Mouse (Mus musculus): Measurements from ENCODE around the gene Capn10. TPM values are rescaled to one million over a fixed set of nuclear protein-coding genes. Genes with fewer than 3 reads are reported as not detected.

Capn10 gene
- polyA plus RNA-seq, 1 experiment from 2014 or later, result 12.6 TPM

- H3K9ac ChIP-seq, result no peak overlapping the region
- ATAC-seq, result no peak
- no peak overlapping the region for H3K27ac ChIP-seq
- 66% methylated on average over 5 of the region's 5 CpGs for WGBS (ENCODE audit: insufficient replicate concordance)
- H3K36me3 ChIP-seq, result no peaks in the 10 kb centered on the region
- H3K4me2 ChIP-seq, result no peak overlapping the region
- H3K4me1 ChIP-seq, result no peaks in the 10 kb centered on the region
- no peaks in the 10 kb centered on the region for H3K9me3 ChIP-seq (replicated peaks)
- no peak overlapping the region for H3K4me3 ChIP-seq
- H3K27me3 ChIP-seq (replicated peaks), result no peaks in the 10 kb centered on the region
These were observed 50.8 kb downstream of the Capn10 start for GRCm38 (mm10) chr1:92984999-92985398.

- ATAC-seq, result no peak
- Histone ChIP-seq H3K9ac (no peak overlapping the region), H3K36me3 (no peaks in the 10 kb centered on the region), H3K4me2 (no peak overlapping the region), H3K27ac (no peak overlapping the region), H3K4me1 (no peaks in the 10 kb centered on the region), H3K27me3 (replicated peaks) (no peaks in the 10 kb centered on the region), H3K4me3 (no peak overlapping the region), H3K9me3 (replicated peaks) (no peaks in the 10 kb centered on the region)
- 67% methylated on average over 4 of the region's 4 CpGs for WGBS (ENCODE audit: insufficient replicate concordance)
These were observed 54.7 kb downstream of the Capn10 start for GRCm38 (mm10) chr1:92988894-92989293.

GRCm38 (mm10) chr1:92989891-92990290 lies 55.7 kb downstream of the Capn10 start:
- WGBS (ENCODE audit: insufficient replicate concordance), result 55% methylated on average over 4 of the region's 4 CpGs
- no peak overlapping the region for H3K4me3 ChIP-seq
- H3K9me3 ChIP-seq (replicated peaks), result no peaks in the 10 kb centered on the region
- H3K27ac ChIP-seq, result no peak overlapping the region
- no peaks in the 10 kb centered on the region for H3K36me3 ChIP-seq
- no peak overlapping the region for H3K4me2 ChIP-seq
- H3K9ac ChIP-seq, result no peak overlapping the region
- no peaks in the 10 kb centered on the region for H3K4me1 ChIP-seq
- no peak for ATAC-seq
- H3K27me3 ChIP-seq (replicated peaks), result no peaks in the 10 kb centered on the region

- Histone ChIP-seq H3K27me3 (replicated peaks) (no peaks in the 10 kb centered on the region), H3K9me3 (replicated peaks) (no peaks in the 10 kb centered on the region), H3K9ac (no peak overlapping the region), H3K4me1 (no peaks in the 10 kb centered on the region), H3K27ac (no peak overlapping the region), H3K4me2 (no peak overlapping the region), H3K36me3 (no peaks in the 10 kb centered on the region), H3K4me3 (no peak overlapping the region)
- no peak for ATAC-seq
- 54% methylated on average over 6 of the region's 6 CpGs for WGBS (ENCODE audit: insufficient replicate concordance)
These were observed 58.2 kb downstream of the Capn10 start for GRCm38 (mm10) chr1:92992214-92992855.

GRCm38 (mm10) chr1:92992880-92993279 lies 58.7 kb downstream of the Capn10 start:
- Histone ChIP-seq H3K4me3 (no peak overlapping the region), H3K36me3 (no peaks in the 10 kb centered on the region), H3K27me3 (replicated peaks) (no peaks in the 10 kb centered on the region), H3K9me3 (replicated peaks) (no peaks in the 10 kb centered on the region), H3K4me2 (no peak overlapping the region), H3K27ac (no peak overlapping the region), H3K9ac (no peak overlapping the region), H3K4me1 (no peaks in the 10 kb centered on the region)
- no peak for ATAC-seq
- WGBS (ENCODE audit: insufficient replicate concordance), result 58% methylated on average over 2 of the region's 2 CpGs

Other genes with a start within 250 kb of the Capn10 start
- gene Gpc1, start 102.7 kb upstream of the Capn10 start, polyA plus RNA-seq (2016; fragmentation: Nextera tagmentation; extraction: Ambion mirVana), result 5.5 and 7.2 TPM in 2 replicates
- gene Ankmy1, start 31.5 kb upstream of the Capn10 start, polyA plus RNA-seq (2016; fragmentation: Nextera tagmentation; extraction: Ambion mirVana), result 0.04 and 0.11 TPM in 2 replicates
- gene Dusp28, start 27.4 kb upstream of the Capn10 start, polyA plus RNA-seq (2016; fragmentation: Nextera tagmentation; extraction: Ambion mirVana), result 7.2 and 7.7 TPM in 2 replicates
- 22.1 and 22.3 TPM in 2 replicates for gene Rnpepl1, start 23.6 kb upstream of the Capn10 start, polyA plus RNA-seq (2016; fragmentation: Nextera tagmentation; extraction: Ambion mirVana)
- gene Gpr35, start 16.5 kb downstream of the Capn10 start, polyA plus RNA-seq (2016; fragmentation: Nextera tagmentation; extraction: Ambion mirVana), result 0.36 and 0.51 TPM in 2 replicates
- gene Aqp12, start 72.0 kb downstream of the Capn10 start, polyA plus RNA-seq (2016; fragmentation: Nextera tagmentation; extraction: Ambion mirVana), result not detected in 2 replicates
- gene Kif1a, start 167.6 kb downstream of the Capn10 start, polyA plus RNA-seq (2016; fragmentation: Nextera tagmentation; extraction: Ambion mirVana), result 0.38 and 0.98 TPM in 2 replicates
- 1.7 and 2.2 TPM in 2 replicates for gene Agxt, start 200.9 kb downstream of the Capn10 start, polyA plus RNA-seq (2016; fragmentation: Nextera tagmentation; extraction: Ambion mirVana)
- gene 2310007B03Rik, start 226.6 kb downstream of the Capn10 start, polyA plus RNA-seq (2016; fragmentation: Nextera tagmentation; extraction: Ambion mirVana), result not detected in 2 replicates
- gene Crocc2, start 234.3 kb downstream of the Capn10 start, polyA plus RNA-seq (2016; fragmentation: Nextera tagmentation; extraction: Ambion mirVana), result 0.02 and 0.04 TPM in 2 replicates